Mouse (Mus musculus): ENCODE results near the gene Med27. TPM values are rescaled to one million over a fixed set of nuclear protein-coding genes. Genes with fewer than 3 reads are reported as not detected.

Gene Med27
- polyA plus RNA-seq, 1 experiment from 2014 or later: 65.3 TPM

- Histone ChIP-seq H3K4me1 (0 out of 2 replicates have a peak, but pooled peaks cover 5% of the 10 kb centered on the region), H3K9ac (no peak overlapping the region), H3K27me3 (no peaks in the 10 kb centered on the region), H3K27ac (no peak overlapping the region), H3K9me3 (replicated peaks) (no peaks in the 10 kb centered on the region), H3K4me2 (replicated peaks) (no peak overlapping the region), H3K4me3 (no peak overlapping the region), H3K36me3 (0 out of 2 replicates have a peak, but pooled peaks cover 4% of the 10 kb centered on the region)
- 87% methylated on average over 8 of the region's 8 CpGs for WGBS
- no peak for ATAC-seq (ENCODE audit: low FRiP score)
These were observed 18.5 kb downstream of the Med27 start for GRCm38 (mm10) chr2:29365000-29365695.

- no peak overlapping the region for H3K4me3 ChIP-seq
- 0 out of 2 replicates have a peak, but pooled peaks cover 4% of the 10 kb centered on the region for H3K36me3 ChIP-seq
- H3K4me2 ChIP-seq (replicated peaks): no peak overlapping the region
- 61% methylated on average over 5 of the region's 5 CpGs for WGBS
- H3K9me3 ChIP-seq (replicated peaks): no peaks in the 10 kb centered on the region
- H3K27ac ChIP-seq: no peak overlapping the region
- H3K27me3 ChIP-seq: no peaks in the 10 kb centered on the region
- no peak overlapping the region for H3K9ac ChIP-seq
- 0 out of 2 replicates have a peak, but pooled peaks cover 5% of the 10 kb centered on the region for H3K4me1 ChIP-seq
- ATAC-seq (ENCODE audit: low FRiP score): no peak
These were observed 22.1 kb downstream of the Med27 start for GRCm38 (mm10) chr2:29368730-29369129.

GRCm38 (mm10) chr2:29372176-29372575, 25.6 kb downstream of the Med27 start:
- no peak overlapping the region for H3K4me2 ChIP-seq (replicated peaks)
- H3K9ac ChIP-seq: no peak overlapping the region
- 92% methylated on average over 5 of the region's 5 CpGs for WGBS
- no peak overlapping the region for H3K27ac ChIP-seq
- H3K36me3 ChIP-seq: no peaks in the 10 kb centered on the region
- no peaks in the 10 kb centered on the region for H3K27me3 ChIP-seq
- ATAC-seq (ENCODE audit: low FRiP score): no peak
- H3K4me1 ChIP-seq: 0 out of 2 replicates have a peak, but pooled peaks cover 5% of the 10 kb centered on the region
- no peaks in the 10 kb centered on the region for H3K9me3 ChIP-seq (replicated peaks)
- no peak overlapping the region for H3K4me3 ChIP-seq

- no peaks in the 10 kb centered on the region for H3K27me3 ChIP-seq
- whole genome bisulfite sequencing: 24% methylated on average over 4 of the region's 4 CpGs
- no peak overlapping the region for H3K9ac ChIP-seq
- peaks cover 19% of the 10 kb centered on the region for H3K4me1 ChIP-seq
- H3K36me3 ChIP-seq: no peaks in the 10 kb centered on the region
- no peak overlapping the region for H3K4me2 ChIP-seq (replicated peaks)
- no peak for ATAC-seq (ENCODE audit: low FRiP score)
- H3K4me3 ChIP-seq: no peak overlapping the region
- no peaks in the 10 kb centered on the region for H3K9me3 ChIP-seq (replicated peaks)
- H3K27ac ChIP-seq: peak overlapping the region; percentile 52; the same call in 1 of the 2 replicates
These were observed 35.1 kb downstream of the Med27 start for GRCm38 (mm10) chr2:29381683-29382082.

- no peak overlapping the region for H3K9ac ChIP-seq
- peaks cover 24% of the 10 kb centered on the region for H3K4me1 ChIP-seq
- no peak overlapping the region for H3K27ac ChIP-seq
- no peaks in the 10 kb centered on the region for H3K36me3 ChIP-seq
- no peaks in the 10 kb centered on the region for H3K27me3 ChIP-seq
- no peak overlapping the region for H3K4me2 ChIP-seq (replicated peaks)
- no peak for ATAC-seq (ENCODE audit: low FRiP score)
- H3K9me3 ChIP-seq (replicated peaks): no peaks in the 10 kb centered on the region
- 90% methylated on average over 4 of the region's 4 CpGs for WGBS
- H3K4me3 ChIP-seq: no peak overlapping the region
These were observed 36.0 kb downstream of the Med27 start for GRCm38 (mm10) chr2:29382583-29382982.

GRCm38 (mm10) chr2:29383133-29383532, 36.5 kb downstream of the Med27 start:
- Histone ChIP-seq H3K27ac (no peak overlapping the region), H3K4me2 (replicated peaks) (no peak overlapping the region), H3K9ac (no peak overlapping the region), H3K36me3 (no peaks in the 10 kb centered on the region), H3K4me3 (no peak overlapping the region), H3K9me3 (replicated peaks) (no peaks in the 10 kb centered on the region), H3K27me3 (no peaks in the 10 kb centered on the region), H3K4me1 (peaks cover 24% of the 10 kb centered on the region)
- ATAC-seq (ENCODE audit: low FRiP score): no peak

GRCm38 (mm10) chr2:29385405-29385804, 38.8 kb downstream of the Med27 start:
- Histone ChIP-seq H3K9me3 (replicated peaks) (no peaks in the 10 kb centered on the region), H3K9ac (no peak overlapping the region), H3K27ac (no peak overlapping the region), H3K4me1 (peaks cover 24% of the 10 kb centered on the region), H3K4me2 (replicated peaks) (no peak overlapping the region), H3K4me3 (no peak overlapping the region), H3K36me3 (no peaks in the 10 kb centered on the region), H3K27me3 (no peaks in the 10 kb centered on the region)
- no peak for ATAC-seq (ENCODE audit: low FRiP score)
- WGBS: 45% methylated on average over 10 of the region's 10 CpGs

GRCm38 (mm10) chr2:29387268-29387667, 40.6 kb downstream of the Med27 start:
- H3K9me3 ChIP-seq (replicated peaks): no peaks in the 10 kb centered on the region
- no peak overlapping the region for H3K4me2 ChIP-seq (replicated peaks)
- H3K4me3 ChIP-seq: no peak overlapping the region
- ATAC-seq (ENCODE audit: low FRiP score): no peak
- no peaks in the 10 kb centered on the region for H3K27me3 ChIP-seq
- H3K9ac ChIP-seq: no peak overlapping the region
- H3K4me1 ChIP-seq: peaks cover 18% of the 10 kb centered on the region
- H3K27ac ChIP-seq: no peak overlapping the region
- WGBS: 85% methylated on average over 2 of the region's 2 CpGs
- no peaks in the 10 kb centered on the region for H3K36me3 ChIP-seq

- no peak for ATAC-seq (ENCODE audit: low FRiP score)
- Histone ChIP-seq H3K9me3 (replicated peaks) (no peaks in the 10 kb centered on the region), H3K27ac (no peak overlapping the region), H3K4me3 (no peak overlapping the region), H3K36me3 (no peaks in the 10 kb centered on the region), H3K4me2 (replicated peaks) (no peak overlapping the region), H3K4me1 (peaks cover 18% of the 10 kb centered on the region), H3K27me3 (no peaks in the 10 kb centered on the region), H3K9ac (no peak overlapping the region)
- WGBS: 86% methylated on average over 7 of the region's 7 CpGs
These were observed 42.3 kb downstream of the Med27 start for GRCm38 (mm10) chr2:29388937-29389336.

- Histone ChIP-seq H3K4me3 (no peak overlapping the region), H3K36me3 (no peaks in the 10 kb centered on the region), H3K4me2 (replicated peaks) (no peak overlapping the region), H3K9me3 (replicated peaks) (no peaks in the 10 kb centered on the region), H3K4me1 (peaks cover 9% of the 10 kb centered on the region), H3K27ac (no peak overlapping the region), H3K27me3 (no peaks in the 10 kb centered on the region), H3K9ac (no peak overlapping the region)
- 93% methylated on average over 4 of the region's 4 CpGs for WGBS
- ATAC-seq (ENCODE audit: low FRiP score): no peak
These were observed 44.5 kb downstream of the Med27 start for GRCm38 (mm10) chr2:29391086-29391485.

GRCm38 (mm10) chr2:29391996-29392395, 45.4 kb downstream of the Med27 start:
- Histone ChIP-seq H3K9ac (no peak overlapping the region), H3K4me2 (replicated peaks) (no peak overlapping the region), H3K4me1 (peaks cover 9% of the 10 kb centered on the region), H3K27ac (no peak overlapping the region), H3K36me3 (no peaks in the 10 kb centered on the region), H3K27me3 (no peaks in the 10 kb centered on the region), H3K9me3 (replicated peaks) (no peaks in the 10 kb centered on the region), H3K4me3 (no peak overlapping the region)
- ATAC-seq (ENCODE audit: low FRiP score): no peak
- WGBS: 81% methylated on average over 1 of the region's 1 CpGs

GRCm38 (mm10) chr2:29400234-29400633, 53.6 kb downstream of the Med27 start:
- Histone ChIP-seq H3K27me3 (no peaks in the 10 kb centered on the region), H3K36me3 (no peaks in the 10 kb centered on the region), H3K9ac (no peak overlapping the region), H3K4me1 (peaks cover 40% of the 10 kb centered on the region), H3K4me3 (no peak overlapping the region), H3K9me3 (replicated peaks) (no peaks in the 10 kb centered on the region), H3K27ac (no peak overlapping the region), H3K4me2 (replicated peaks) (no peak overlapping the region)
- 86% methylated on average over 7 of the region's 7 CpGs for WGBS
- ATAC-seq (ENCODE audit: low FRiP score): no peak

- Histone ChIP-seq H3K27me3 (no peaks in the 10 kb centered on the region), H3K9me3 (replicated peaks) (no peaks in the 10 kb centered on the region), H3K4me1 (peaks cover 40% of the 10 kb centered on the region), H3K9ac (no peak overlapping the region), H3K4me3 (no peak overlapping the region), H3K36me3 (no peaks in the 10 kb centered on the region), H3K4me2 (replicated peaks) (no peak overlapping the region), H3K27ac (no peak overlapping the region)
- WGBS: 94% methylated on average over 3 of the region's 3 CpGs
- no peak for ATAC-seq (ENCODE audit: low FRiP score)
These were observed 54.2 kb downstream of the Med27 start for GRCm38 (mm10) chr2:29400812-29401211.

All from hindbrain, embryonic 12.5 days (tissue).